Mouse (Mus musculus) myocyte (in vitro differentiated cells): ENCODE data around the gene Qrich2. TPM values are rescaled to one million over a fixed set of nuclear protein-coding genes. Genes with fewer than 3 reads are reported as not detected.
A peak's percentile ranks its signal among the peaks of the same experiment; 100 is the strongest.

Source experiments
- H3K27me3 ChIP-seq: one replicate; pipeline ENCODE4 v1.6.1; 2011; ENCODE audit not compliant: control insufficient read depth, insufficient read depth, insufficient read length
- H3K36me3 ChIP-seq: one replicate; pipeline ENCODE4 v1.6.1; 2011; ENCODE audit not compliant: control insufficient read depth, insufficient read depth
- H3K4me2 ChIP-seq: one replicate; pipeline ENCODE4 v1.6.1; 2011; ENCODE audit warnings: low read depth, control low read depth
- H3K4me3 ChIP-seq: one replicate; pipeline ENCODE4 v1.5.1; 2011; ENCODE audit warnings: mild to moderate bottlenecking, control low read depth, moderate library complexity
- H3K79me2 ChIP-seq: one replicate; pipeline ENCODE4 v1.6.1; 2011; ENCODE audit not compliant: control insufficient read depth, insufficient read depth
- H3ac ChIP-seq: one replicate; pipeline ENCODE4 v1.6.1; 2011; ENCODE audit not compliant: control insufficient read depth, insufficient read length
- CEBPB ChIP-seq: IDR thresholded peaks from 2 replicates; pipeline ENCODE4 v1.6.1; 2011; ENCODE audit warnings: mild to moderate bottlenecking, moderate library complexity; ENCODE audit not compliant: poor library complexity, insufficient read depth, severe bottlenecking
- E2F4 ChIP-seq: IDR thresholded peaks from one replicate; pipeline ENCODE4 v1.6.1; 2011; ENCODE audit warnings: mild to moderate bottlenecking, control low read depth, moderate library complexity; ENCODE audit not compliant: insufficient read depth
- MAX ChIP-seq: IDR thresholded peaks from one replicate; pipeline ENCODE4 v1.6.1; 2011; ENCODE audit warnings: low read depth, mild to moderate bottlenecking, control low read depth
- MYOD1 ChIP-seq, 3 experiments: IDR thresholded peaks; one replicate each; pipeline ENCODE4 v1.6.1; 2011; ENCODE audit warnings: control low read depth in 2 of 3, low read depth in 2 of 3, mild to moderate bottlenecking in 2 of 3, moderate library complexity in 1 of 3; ENCODE audit not compliant: insufficient read length in 2 of 3, control insufficient read depth in 1 of 3
- MYOG ChIP-seq, 3 experiments: IDR thresholded peaks; one replicate each; pipeline ENCODE4 v1.6.1; 2011; ENCODE audit warnings: control low read depth in 2 of 3, low read depth in 2 of 3, mild to moderate bottlenecking in 2 of 3; ENCODE audit not compliant: insufficient read length in 2 of 3, control insufficient read depth in 1 of 3, insufficient read depth in 1 of 3
- POLR2A ChIP-seq: IDR thresholded peaks from one replicate; pipeline ENCODE4 v1.6.1; 2011; ENCODE audit warnings: low read depth, mild to moderate bottlenecking, control low read depth, moderate library complexity; ENCODE audit not compliant: insufficient read length
- POLR2AphosphoS2 ChIP-seq: IDR thresholded peaks from one replicate; pipeline ENCODE4 v1.6.1; 2011; ENCODE audit warnings: low read depth, control low read depth; ENCODE audit not compliant: insufficient read length
- REST ChIP-seq: IDR thresholded peaks from one replicate; pipeline ENCODE4 v1.6.1; 2011; ENCODE audit warnings: mild to moderate bottlenecking, control low read depth, moderate library complexity; ENCODE audit not compliant: insufficient read depth, insufficient read length
- SRF ChIP-seq: IDR thresholded peaks from one replicate; pipeline ENCODE4 v1.6.1; 2011; ENCODE audit warnings: low read depth; ENCODE audit not compliant: control insufficient read depth, insufficient read length
- TCF12 ChIP-seq: IDR thresholded peaks from one replicate; pipeline ENCODE4 v1.6.1; 2011; ENCODE audit warnings: mild to moderate bottlenecking, control low read depth; ENCODE audit not compliant: poor library complexity, insufficient read depth, severe bottlenecking
- TCF3 ChIP-seq: IDR thresholded peaks from one replicate; pipeline ENCODE4 v1.6.1; 2011; ENCODE audit warnings: low read depth, control low read depth; ENCODE audit not compliant: insufficient read length
- USF1 ChIP-seq: IDR thresholded peaks from one replicate; pipeline ENCODE4 v1.6.1; 2011; ENCODE audit warnings: low read depth, mild to moderate bottlenecking, control low read depth, moderate library complexity
- polyA plus RNA-seq: library from polyadenylated mRNA; unstranded; fragments of >200 nt; fragmentation: generic; extraction: Trizol; gene quantifications from one replicate; pipeline ENCODE4 v1.2.1, GENCODE M21; 2012; ENCODE audit warnings: missing spikeins

The Qrich2 gene
- polyA plus RNA-seq, 1 experiment = not detected

DNA sequence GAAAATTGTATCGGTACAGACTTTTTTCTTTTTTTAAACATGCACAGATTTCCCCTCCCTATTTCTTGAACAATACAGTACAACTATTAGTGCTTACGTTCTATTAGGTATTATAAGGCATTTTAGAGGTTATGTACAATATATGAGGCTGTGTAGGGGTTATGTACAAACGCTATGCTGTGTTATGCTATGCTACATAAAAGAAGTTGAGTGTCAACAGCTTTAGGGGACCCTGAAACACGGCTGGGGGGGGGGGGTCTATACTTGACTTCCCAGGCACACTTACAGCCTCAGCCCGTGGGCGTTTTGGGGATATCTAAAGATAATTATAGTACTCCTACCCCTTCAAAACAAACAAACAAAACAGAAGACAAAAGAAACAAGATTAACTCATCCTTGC is 33.9 kb downstream of the Qrich2 start:
- Histone ChIP-seq H3K36me3 (no peaks in the 10 kb centered on the region), H3K79me2 (peaks cover 18% of the 10 kb centered on the region), H3K27me3 (no peaks in the 10 kb centered on the region), H3K4me3 (no peak overlapping the region), H3K4me2 (peak overlapping the region; percentile 86), H3ac (no peak overlapping the region)
- TF ChIP-seq CEBPB (no peak), MAX (no peak), TCF12 (no peak), MYOG (IDR thresholded peaks at IDR 0.05; ENCODE audit: control insufficient read depth in 1 of 3, insufficient read depth in 1 of 3, insufficient read length in 2 of 3, low read depth in 2 of 3) (no peak), SRF (no peak), POLR2A (no peak), USF1 (no peak), MYOD1 (IDR thresholded peaks at IDR 0.05; ENCODE audit: control insufficient read depth in 1 of 3, insufficient read length in 2 of 3, low read depth in 2 of 3) (no peak), REST (no peak), E2F4 (no peak)

- Histone ChIP-seq H3K4me3 (no peak overlapping the region), H3K4me2 (peak overlapping the region; percentile 56)
Observed at GRCm38 (mm10) chr11:116431428-116432077, 34.5 kb downstream of the Qrich2 start.

DNA sequence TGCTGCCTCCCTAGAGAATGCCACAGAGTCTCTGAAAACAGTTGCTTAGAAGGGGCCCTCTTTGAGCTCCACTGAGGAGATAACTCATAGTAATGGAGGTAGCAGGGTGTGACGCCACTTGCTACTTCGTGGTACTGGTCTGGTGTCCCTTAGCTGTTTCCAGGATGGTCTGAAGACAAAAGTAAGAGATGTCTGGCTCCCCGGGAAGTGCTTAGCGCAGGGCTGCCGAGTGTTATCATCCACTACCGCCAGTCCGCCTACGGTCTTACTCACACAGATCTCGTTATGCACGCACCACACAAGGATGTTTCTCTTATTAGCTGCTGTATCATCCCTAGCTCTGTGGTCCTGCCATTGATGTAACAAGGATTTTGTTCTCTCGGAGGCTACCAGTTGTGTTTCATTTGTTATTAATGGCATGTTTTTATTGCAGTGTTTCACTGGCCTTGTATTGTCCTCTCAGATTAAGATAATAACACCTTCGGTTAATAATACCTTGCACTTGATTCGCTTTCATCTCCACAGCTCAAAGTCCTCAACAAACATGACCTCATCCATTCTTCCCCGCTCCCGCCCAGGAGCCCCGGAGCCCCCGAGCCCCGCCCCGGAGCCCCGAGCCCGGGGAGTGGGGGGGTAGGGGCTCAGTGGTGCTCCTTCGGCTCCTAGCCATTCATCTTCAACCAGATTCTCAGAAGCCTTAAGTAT is 35.2 kb downstream of the Qrich2 start:
- peak overlapping the region; percentile 56 for H3K4me2 ChIP-seq
- H3K79me2 ChIP-seq = peaks cover 10% of the 10 kb centered on the region
- no peak overlapping the region for H3ac ChIP-seq
- no peaks in the 10 kb centered on the region for H3K36me3 ChIP-seq
- H3K27me3 ChIP-seq = no peaks in the 10 kb centered on the region
- no peak for TF ChIP-seq POLR2A
- no peak for TF ChIP-seq CEBPB
- no peak for TF ChIP-seq MYOD1 (IDR thresholded peaks at IDR 0.05; ENCODE audit: control insufficient read depth in 1 of 3, insufficient read length in 2 of 3, low read depth in 2 of 3)
- TF ChIP-seq TCF3 = no peak
- TF ChIP-seq REST = no peak
- no peak for TF ChIP-seq TCF12
- TF ChIP-seq E2F4 = no peak
- no peak for TF ChIP-seq USF1
- no peak for TF ChIP-seq MYOG (IDR thresholded peaks at IDR 0.05; ENCODE audit: control insufficient read depth in 1 of 3, insufficient read depth in 1 of 3, insufficient read length in 2 of 3, low read depth in 2 of 3)
- no peak for TF ChIP-seq SRF
- TF ChIP-seq POLR2AphosphoS2 = no peak
- TF ChIP-seq MAX = no peak
- H3K4me3 ChIP-seq = no peak overlapping the region

More at GRCm38 (mm10) chr11:116431428-116432077, 34.5 kb downstream of the Qrich2 start:
- no peaks in the 10 kb centered on the region for H3K27me3 ChIP-seq
- H3K36me3 ChIP-seq = no peaks in the 10 kb centered on the region
- H3ac ChIP-seq = no peak overlapping the region
- peaks cover 17% of the 10 kb centered on the region for H3K79me2 ChIP-seq
- TF ChIP-seq MYOG (IDR thresholded peaks at IDR 0.05; ENCODE audit: control insufficient read depth in 1 of 3, insufficient read depth in 1 of 3, insufficient read length in 2 of 3, low read depth in 2 of 3) (no peak), CEBPB (no peak), MAX (no peak)

DNA sequence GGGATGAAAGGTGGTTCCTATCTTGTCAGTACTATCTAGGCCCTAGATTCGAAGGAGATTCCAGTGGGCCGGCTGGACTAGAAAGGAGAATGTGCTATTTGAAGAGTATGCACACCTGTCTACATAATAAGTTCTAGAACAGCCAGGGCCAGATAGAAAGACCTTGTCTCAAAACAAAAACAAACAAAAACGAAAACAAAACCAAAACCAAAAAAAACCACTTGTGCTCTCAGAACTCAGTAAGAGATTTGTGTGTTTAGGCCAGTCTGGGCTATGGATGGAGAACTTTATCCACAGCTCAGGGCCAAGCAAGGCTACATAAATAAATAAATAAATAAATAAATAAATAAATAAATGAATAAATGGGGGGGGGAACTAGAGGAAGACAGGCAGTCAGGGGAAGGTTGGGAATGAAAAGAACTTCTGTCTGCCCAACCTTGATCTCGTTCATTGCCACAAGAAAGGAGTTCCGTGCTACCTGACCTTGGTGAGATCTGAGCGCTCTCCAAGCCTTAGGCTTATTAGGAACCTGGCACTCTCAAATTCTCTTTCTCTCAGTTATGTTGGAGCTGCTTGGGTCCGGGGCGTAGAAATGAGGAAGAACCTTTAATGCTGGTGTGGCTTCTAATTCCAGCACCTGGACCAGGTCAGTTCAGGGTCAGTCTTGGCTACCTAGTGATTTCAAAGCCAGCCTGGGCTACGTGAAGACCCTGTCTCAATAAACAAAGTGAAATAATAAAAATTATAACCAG is 36.0 kb downstream of the Qrich2 start:
- peak overlapping the region; percentile 56 for H3K4me2 ChIP-seq
- H3ac ChIP-seq = no peak overlapping the region
- no peak overlapping the region for H3K4me3 ChIP-seq
- TF ChIP-seq SRF (no peak), POLR2A (no peak), POLR2AphosphoS2 (no peak), MYOG (IDR thresholded peaks at IDR 0.05; ENCODE audit: control insufficient read depth in 1 of 3, insufficient read depth in 1 of 3, insufficient read length in 2 of 3, low read depth in 2 of 3) (no peak)
- no peaks in the 10 kb centered on the region for H3K27me3 ChIP-seq
- H3K36me3 ChIP-seq = no peaks in the 10 kb centered on the region
- H3K79me2 ChIP-seq = peaks cover 6% of the 10 kb centered on the region
